Mouse (Mus musculus): ENCODE measurements around the gene Ank3. TPM values are rescaled to one million over a fixed set of nuclear protein-coding genes. Genes with fewer than 3 reads are reported as not detected.

Gene Ank3
- polyA plus RNA-seq, 2 experiments = 3.1 to 5.3 TPM

- H3K9ac ChIP-seq (replicated peaks) = no peak overlapping the region
- DNase-seq (ENCODE audit: low read depth in 3 of 3, low spot score in 3 of 3) (no peak), ATAC-seq (ENCODE audit: insufficient read depth) (no peak)
- no peaks in the 10 kb centered on the region for H3K4me1 ChIP-seq (replicated peaks; ENCODE audit: control insufficient read depth in 2 of 2, insufficient read depth in 2 of 2, low read length in 1 of 2)
- WGBS (ENCODE audit: insufficient replicate concordance) = 57% methylated on average over 5 of the region's 5 CpGs
- no peaks in the 10 kb centered on the region for H3K36me3 ChIP-seq (replicated peaks; ENCODE audit: control insufficient read depth, insufficient read depth, low read depth)
- TF ChIP-seq CTCF (IDR thresholded peaks at IDR 0.05; ENCODE audit: low read depth) = peak; percentile 52
- TF ChIP-seq EP300 (IDR thresholded peaks at IDR 0.05; ENCODE audit: low read depth) = no peak
- no peaks in the 10 kb centered on the region for H3K9me3 ChIP-seq (ENCODE audit: control insufficient read depth, low read length)
- H3K27ac ChIP-seq = no peak overlapping the region
- no peak overlapping the region for H3K4me3 ChIP-seq (ENCODE audit: insufficient read depth in 1 of 2, low read depth in 2 of 2, low read length in 2 of 2)
- H3K27me3 ChIP-seq (ENCODE audit: control insufficient read depth, insufficient read depth, low read length) = no peaks in the 10 kb centered on the region
- H3K4me2 ChIP-seq (ENCODE audit: low read depth) = no peak overlapping the region
Measured at GRCm38 (mm10) chr10:69531569-69531968, 133.0 kb downstream of the Ank3 start.

GRCm38 (mm10) chr10:69532169-69532730, 133.7 kb downstream of the Ank3 start:
- H3K27ac ChIP-seq = no peak overlapping the region
- no peak overlapping the region for H3K4me3 ChIP-seq (ENCODE audit: insufficient read depth in 1 of 2, low read depth in 2 of 2, low read length in 2 of 2)
- no peak overlapping the region for H3K9ac ChIP-seq (replicated peaks)
- ATAC-seq (ENCODE audit: insufficient read depth) = no peak
- H3K9me3 ChIP-seq (ENCODE audit: control insufficient read depth, low read length) = no peaks in the 10 kb centered on the region
- TF ChIP-seq EP300 (IDR thresholded peaks at IDR 0.05; ENCODE audit: low read depth) = no peak
- no peak for TF ChIP-seq CTCF (IDR thresholded peaks at IDR 0.05; ENCODE audit: low read depth)
- no peaks in the 10 kb centered on the region for H3K36me3 ChIP-seq (replicated peaks; ENCODE audit: control insufficient read depth, insufficient read depth, low read depth)
- no peaks in the 10 kb centered on the region for H3K4me1 ChIP-seq (replicated peaks; ENCODE audit: control insufficient read depth in 2 of 2, insufficient read depth in 2 of 2, low read length in 1 of 2)
- no peak overlapping the region for H3K4me2 ChIP-seq (ENCODE audit: low read depth)
- no peaks in the 10 kb centered on the region for H3K27me3 ChIP-seq (ENCODE audit: control insufficient read depth, insufficient read depth, low read length)
- WGBS (ENCODE audit: insufficient replicate concordance) = 66% methylated on average over 10 of the region's 10 CpGs
- no peak for DNase-seq (ENCODE audit: low read depth in 3 of 3, low spot score in 3 of 3)

- ATAC-seq (ENCODE audit: insufficient read depth) (no peak), DNase-seq (ENCODE audit: low read depth in 3 of 3, low spot score in 3 of 3) (no peak)
- Histone ChIP-seq H3K4me3 (ENCODE audit: insufficient read depth in 1 of 2, low read depth in 2 of 2, low read length in 2 of 2) (peak overlapping the region; percentile 35 to 36), H3K27ac (no peak overlapping the region), H3K4me1 (replicated peaks; ENCODE audit: control insufficient read depth in 2 of 2, insufficient read depth in 2 of 2, low read length in 1 of 2) (no peaks in the 10 kb centered on the region), H3K36me3 (replicated peaks; ENCODE audit: control insufficient read depth, insufficient read depth, low read depth) (no peaks in the 10 kb centered on the region), H3K9me3 (ENCODE audit: control insufficient read depth, low read length) (no peaks in the 10 kb centered on the region), H3K4me2 (ENCODE audit: low read depth) (peak overlapping the region; percentile 38), H3K9ac (replicated peaks) (no peak overlapping the region), H3K27me3 (ENCODE audit: control insufficient read depth, insufficient read depth, low read length) (no peaks in the 10 kb centered on the region)
- 12% methylated on average over 22 of the region's 22 CpGs for WGBS (ENCODE audit: insufficient replicate concordance)
- no peak for TF ChIP-seq EP300 (IDR thresholded peaks at IDR 0.05; ENCODE audit: low read depth)
- no peak for TF ChIP-seq CTCF (IDR thresholded peaks at IDR 0.05; ENCODE audit: low read depth)
Measured at GRCm38 (mm10) chr10:69533505-69534388, 135.2 kb downstream of the Ank3 start.

- no peaks in the 10 kb centered on the region for H3K4me1 ChIP-seq (replicated peaks; ENCODE audit: control insufficient read depth in 2 of 2, insufficient read depth in 2 of 2, low read length in 1 of 2)
- 67% methylated on average over 9 of the region's 9 CpGs for WGBS (ENCODE audit: insufficient replicate concordance)
- no peaks in the 10 kb centered on the region for H3K27me3 ChIP-seq (ENCODE audit: control insufficient read depth, insufficient read depth, low read length)
- no peak overlapping the region for H3K27ac ChIP-seq
- no peak overlapping the region for H3K9ac ChIP-seq (replicated peaks)
- peak overlapping the region; percentile 38 for H3K4me2 ChIP-seq (ENCODE audit: low read depth)
- no peak for ATAC-seq (ENCODE audit: insufficient read depth)
- H3K9me3 ChIP-seq (ENCODE audit: control insufficient read depth, low read length) = no peaks in the 10 kb centered on the region
- no peaks in the 10 kb centered on the region for H3K36me3 ChIP-seq (replicated peaks; ENCODE audit: control insufficient read depth, insufficient read depth, low read depth)
- no peak for DNase-seq (ENCODE audit: low read depth in 3 of 3, low spot score in 3 of 3)
- TF ChIP-seq EP300 (IDR thresholded peaks at IDR 0.05; ENCODE audit: low read depth) = no peak
- no peak for TF ChIP-seq CTCF (IDR thresholded peaks at IDR 0.05; ENCODE audit: low read depth)
- H3K4me3 ChIP-seq (ENCODE audit: insufficient read depth in 1 of 2, low read depth in 2 of 2, low read length in 2 of 2) = no peak overlapping the region
Measured at GRCm38 (mm10) chr10:69534716-69535115, 136.1 kb downstream of the Ank3 start.
